Mouse (Mus musculus) CH12.LX (cell line): ENCODE results near the gene Ccdc150. TPM values are rescaled to one million over a fixed set of nuclear protein-coding genes. Genes with fewer than 3 reads are reported as not detected.

ENCODE experiments used
- DNase-seq: peaks from one replicate; pipeline ENCODE4 v3.0.0-alpha.2; 2013; ENCODE audit errors: extremely low read depth
- H3K27ac ChIP-seq: 2 replicates; pipeline ENCODE4 v1.5.1; 2012; ENCODE audit warnings: low read depth, mild to moderate bottlenecking, control low read depth, moderate library complexity; ENCODE audit not compliant: insufficient read depth
- H3K27me3 ChIP-seq: replicated peaks from 2 replicates; pipeline ENCODE3; 2012; ENCODE audit warnings: inconsistent platforms
- H3K36me3 ChIP-seq, 2 experiments: replicated peaks in 1 of 2; 2 replicates each; pipeline versions ENCODE3 to v1.6.1; 2012; ENCODE audit warnings: inconsistent platforms in 1 of 2, low read length in 1 of 2, mild to moderate bottlenecking in 1 of 2, mixed read lengths in 1 of 2, moderate library complexity in 1 of 2; ENCODE audit not compliant: control insufficient read depth in 1 of 2, insufficient read depth in 1 of 2
- H3K4me1 ChIP-seq, 2 experiments: 2 replicates each; pipeline ENCODE4 v1.6.1; 2012; ENCODE audit warnings: inconsistent platforms in 1 of 2, moderate library complexity in 1 of 2; ENCODE audit not compliant: insufficient read depth in 2 of 2, control insufficient read depth in 1 of 2
- H3K4me2 ChIP-seq: 2 replicates; pipeline ENCODE4 v1.6.1; 2012; ENCODE audit warnings: low read depth, mild to moderate bottlenecking, control low read depth; ENCODE audit not compliant: poor library complexity, insufficient read depth, severe bottlenecking
- H3K4me3 ChIP-seq, 3 experiments: fragments of 150-350 bp in 1 of 3; sonication (generic) in 1 of 3; replicated peaks in 1 of 3; 2 replicates each; pipeline versions ENCODE3 to v1.5.1; 2011 to 2012; ENCODE audit warnings: low read depth in 2 of 3, low read length in 2 of 3, mild to moderate bottlenecking in 2 of 3, moderate library complexity in 2 of 3, control low read depth in 1 of 3, improper control_type of control experiment in 1 of 3, inconsistent platforms in 1 of 3, mixed read lengths in 1 of 3; ENCODE audit not compliant: poor library complexity in 1 of 3
- H3K79me2 ChIP-seq: replicated peaks from 2 replicates; pipeline ENCODE4 v1.6.1; 2012; ENCODE audit warnings: mild to moderate bottlenecking, moderate library complexity; ENCODE audit not compliant: control insufficient read depth, poor library complexity, insufficient read depth, severe bottlenecking; ENCODE audit errors: extremely low read depth
- H3K9ac ChIP-seq: 2 replicates; pipeline ENCODE4 v1.6.1; 2012; ENCODE audit warnings: low read depth, mild to moderate bottlenecking, control low read depth, moderate library complexity; ENCODE audit not compliant: insufficient read depth
- H3K9me3 ChIP-seq: replicated peaks from 2 replicates; pipeline ENCODE3; 2012; ENCODE audit warnings: low read length, inconsistent platforms, mixed read lengths
- CHD1 ChIP-seq: IDR thresholded peaks from 2 replicates; pipeline ENCODE4 v1.6.1; 2012; ENCODE audit warnings: low read depth, low read length, improper control_type of control experiment, inconsistent platforms
- CHD2 ChIP-seq: IDR thresholded peaks from 2 replicates; pipeline ENCODE4 v1.6.1; 2011; ENCODE audit warnings: low read length, improper control_type of control experiment
- CTCF ChIP-seq, 2 experiments: IDR thresholded peaks in 1 of 2; conservative IDR thresholded peaks in 1 of 2; 2 replicates each; pipeline ENCODE4 v1.5.1; 2011 to 2012; ENCODE audit warnings: low read depth in 2 of 2, low read length in 2 of 2, improper control_type of control experiment in 1 of 2, inconsistent platforms in 1 of 2, mild to moderate bottlenecking in 1 of 2, moderate library complexity in 1 of 2
- E2F4 ChIP-seq: IDR thresholded peaks from 2 replicates; pipeline ENCODE4 v1.6.1; 2011; ENCODE audit warnings: low read depth, low read length, improper control_type of control experiment; ENCODE audit not compliant: insufficient replicate concordance
- KAT2A ChIP-seq: IDR thresholded peaks from 2 replicates; pipeline ENCODE4 v1.6.1; 2012; ENCODE audit warnings: low read length, improper control_type of control experiment, inconsistent platforms; ENCODE audit not compliant: insufficient replicate concordance
- MAX ChIP-seq: IDR thresholded peaks from 2 replicates; pipeline ENCODE4 v1.6.1; 2011; ENCODE audit warnings: low read length, improper control_type of control experiment
- MYC ChIP-seq: IDR thresholded peaks from 2 replicates; pipeline ENCODE4 v1.6.1; 2011; ENCODE audit warnings: low read depth, mild to moderate bottlenecking, improper control_type of control experiment, low read length
- NRF1 ChIP-seq: IDR thresholded peaks from 2 replicates; pipeline ENCODE4 v1.6.1; 2014; ENCODE audit warnings: low read depth, mild to moderate bottlenecking, inconsistent platforms, low read length, improper control_type of control experiment, moderate library complexity
- PAX5 ChIP-seq: IDR thresholded peaks from 2 replicates; pipeline ENCODE4 v1.6.1; 2012; ENCODE audit warnings: low read length, inconsistent platforms, mixed read lengths
- POLR2AphosphoS2 ChIP-seq: IDR thresholded peaks from 2 replicates; pipeline ENCODE4 v1.6.1; 2011; ENCODE audit warnings: low read depth, low read length, improper control_type of control experiment
- RAD21 ChIP-seq: IDR thresholded peaks from 2 replicates; pipeline ENCODE4 v1.6.1; 2011; ENCODE audit warnings: low read depth, mild to moderate bottlenecking, low read length, improper control_type of control experiment, moderate library complexity
- SMC3 ChIP-seq: IDR thresholded peaks from 2 replicates; pipeline ENCODE4 v1.6.1; 2011; ENCODE audit warnings: low read depth, low read length, improper control_type of control experiment
- ZC3H11A ChIP-seq: IDR thresholded peaks from 2 replicates; pipeline ENCODE4 v1.6.1; 2012; ENCODE audit warnings: low read depth, mild to moderate bottlenecking, inconsistent platforms, low read length, improper control_type of control experiment
- ZKSCAN1 ChIP-seq: IDR thresholded peaks from 2 replicates; pipeline ENCODE4 v1.6.1; 2012; ENCODE audit warnings: low read depth, inconsistent platforms, low read length, improper control_type of control experiment, borderline replicate concordance
- dilution Hi-C: fragments of 300-500 bp; cut with MboI; formaldehyde crosslinking; loops from 2 replicates; pipeline ENCODE4 v1.14.3; 2020; ENCODE audit warnings: low sequenced_read_pairs; ENCODE audit not compliant: extremely low pct_unique_long_range_greater_than_20kb, extremely low pct_ligation_motif_present
- in situ Hi-C: fragments of 300-500 bp; cut with MboI; formaldehyde crosslinking; loops from 3 replicates; pipeline ENCODE4 v1.14.3; 2019; ENCODE audit warnings: low sequenced_read_pairs, low pct_ligation_motif_present, low pct_unique_long_range_greater_than_20kb, mixed read lengths
- polyA plus RNA-seq: library from polyadenylated mRNA; unstranded; fragments of >175 nt; gene quantifications from 2 replicates; pipeline ENCODE4 v1.2.1, GENCODE M21; 2012; ENCODE audit warnings: low read depth; ENCODE audit not compliant: insufficient read length
- total RNA-seq, 2 experiments: library from RNA; depleted of rRNA; stranded (reverse); fragments of 300-350 nt in 1 of 2; fragments of >200 nt in 1 of 2; gene quantifications; 2 replicates each; pipeline ENCODE4 v1.2.3; 2012 to 2014

Gene Ccdc150
- total and polyA plus RNA-seq, 3 experiments: not detected

GRCm38 (mm10) chr1:54332988-54333387 is 82.5 kb downstream of the Ccdc150 start:
- H3K4me2 ChIP-seq: peak overlapping the region; percentile 94
- H3K4me3 ChIP-seq: peak overlapping the region in 1 of 3 experiments; percentile 23
- peaks cover 0 to 7% of the 10 kb centered on the region in 2 experiments; a peak in 2 of 4 replicates for H3K4me1 ChIP-seq
- H3K36me3 ChIP-seq: no peaks in the 10 kb centered on the region
- TF ChIP-seq E2F4 (no peak), ZC3H11A (peak; percentile 90), KAT2A (no peak), CHD1 (no peak), NRF1 (no peak), ZKSCAN1 (no peak), RAD21 (peak; percentile 94), SMC3 (peak; percentile 89), CTCF (conservative IDR thresholded peaks at IDR 0.05 in 1 of 2, IDR thresholded peaks at IDR 0.05 in 1 of 2; ENCODE audit: low read depth in 2 of 2, low read length in 2 of 2) (peak in 1 of 2 experiments; percentile 91; a peak in 2 of 4 replicates)
- no peaks in the 10 kb centered on the region for H3K27me3 ChIP-seq
- H3K9me3 ChIP-seq: no peaks in the 10 kb centered on the region
- H3K9ac ChIP-seq: peak overlapping the region; percentile 69; the same call in 1 of the 2 replicates
- dilution Hi-C loops: no loop called here
- H3K79me2 ChIP-seq: no peaks in the 10 kb centered on the region
- peak; percentile 49 for DNase-seq
- no peak overlapping the region for H3K27ac ChIP-seq
- in situ Hi-C loops: loop anchor here (25.0 kb wide), 3 partner anchors 296 to 621 kb away; partner anchors contain the start of gene Dnah7a

DNA sequence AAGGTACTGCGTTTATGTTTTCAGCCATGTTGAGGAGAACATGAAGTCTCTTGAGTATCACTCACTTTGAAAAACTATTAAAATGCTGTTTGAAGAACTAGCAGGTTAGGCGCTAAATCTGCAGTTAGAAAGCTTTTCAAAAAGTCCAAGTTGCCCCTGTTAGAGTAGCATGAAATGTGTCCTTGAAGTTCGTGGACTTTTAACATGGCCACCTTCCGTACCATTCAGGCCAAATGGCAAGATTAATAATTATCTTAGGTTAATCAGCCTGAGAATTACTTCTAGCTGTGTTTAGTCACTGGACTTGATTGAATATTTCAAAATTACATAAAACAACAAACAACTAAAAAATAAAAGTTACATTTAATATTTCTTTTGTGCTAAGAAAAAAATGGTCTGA is 104.3 kb downstream of the Ccdc150 start:
- Histone ChIP-seq H3K79me2 (no peaks in the 10 kb centered on the region), H3K4me1 (no peaks in the 10 kb centered on the region)
- no peak for TF ChIP-seq ZKSCAN1
- TF ChIP-seq, all 38 proteins: peak for 0
- dilution Hi-C loops: no loop called here
- no peak for DNase-seq
- no peaks in the 10 kb centered on the region for H3K27me3 ChIP-seq
- H3K36me3 ChIP-seq: no peaks in the 10 kb centered on the region
- in situ Hi-C loops: no loop called here
- H3K4me3 ChIP-seq: no peak overlapping the region
- H3K9ac ChIP-seq: no peak overlapping the region
- no peak overlapping the region for H3K4me2 ChIP-seq
- no peak overlapping the region for H3K27ac ChIP-seq
- no peaks in the 10 kb centered on the region for H3K9me3 ChIP-seq

DNA sequence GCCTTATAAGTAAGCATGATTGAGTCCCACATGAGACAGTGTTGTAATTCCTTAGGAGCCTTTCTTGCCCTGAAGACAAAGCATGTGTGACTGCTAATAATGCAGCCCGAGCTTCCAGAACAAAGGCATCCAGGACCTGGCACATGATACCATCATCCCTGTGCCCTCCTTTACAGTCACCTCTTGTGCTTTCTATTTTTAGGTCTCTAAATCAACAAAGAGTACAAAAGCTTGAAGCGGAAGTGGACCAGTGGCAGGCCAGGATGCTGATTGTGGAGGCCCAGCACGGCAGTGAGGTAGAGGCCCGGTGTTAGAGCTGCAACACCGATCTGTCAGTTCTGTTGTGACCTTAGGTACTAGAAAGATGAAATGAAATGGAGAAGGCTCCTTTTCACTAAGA is 105.0 kb downstream of the Ccdc150 start:
- in situ Hi-C loops (no loop called here), dilution Hi-C loops (no loop called here)
- no peak overlapping the region for H3K9ac ChIP-seq
- H3K9me3 ChIP-seq: no peaks in the 10 kb centered on the region
- no peaks in the 10 kb centered on the region for H3K4me1 ChIP-seq
- no peak for TF ChIP-seq PAX5
- no peak for TF ChIP-seq POLR2AphosphoS2
- no peak for TF ChIP-seq CHD1
- no peak for TF ChIP-seq MAX
- no peak for TF ChIP-seq MYC
- no peak for TF ChIP-seq CHD2
- no peak overlapping the region for H3K4me2 ChIP-seq
- no peak for DNase-seq
- no peaks in the 10 kb centered on the region for H3K27me3 ChIP-seq
- no peaks in the 10 kb centered on the region for H3K79me2 ChIP-seq
- no peak overlapping the region for H3K27ac ChIP-seq
- H3K4me3 ChIP-seq: no peak overlapping the region
- no peaks in the 10 kb centered on the region for H3K36me3 ChIP-seq
